Mouse (Mus musculus): ENCODE measurements around the gene Ccdc110. TPM values are rescaled to one million over a fixed set of nuclear protein-coding genes. Genes with fewer than 3 reads are reported as not detected.

Ccdc110 gene
- not detected in 2 replicates for polyA plus RNA-seq (2015; fragmentation: Nextera tagmentation; extraction: Ambion mirVana)

DNA sequence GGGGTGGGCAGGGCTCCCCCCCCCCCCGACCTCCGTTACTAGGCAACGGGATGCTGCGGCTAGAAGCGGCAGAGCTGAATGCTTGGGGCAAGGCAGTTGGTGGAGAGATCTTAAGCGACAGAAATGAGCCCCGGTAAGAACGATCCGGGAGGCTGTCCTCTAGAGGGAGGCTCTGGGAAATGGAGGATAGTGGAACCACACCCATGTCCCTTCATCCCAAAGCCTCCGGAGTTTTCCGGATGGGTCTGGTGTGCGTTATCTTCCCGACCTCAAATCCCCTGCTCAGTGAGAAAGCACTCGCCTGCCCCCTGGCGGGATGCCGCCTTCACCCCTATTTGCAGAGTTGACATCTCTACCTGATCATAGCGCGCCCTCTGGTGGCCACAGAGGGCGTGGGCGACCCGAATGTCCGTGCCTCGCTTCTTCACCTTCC lies at the start of gene Ccdc110:
Ccdc110 (plus strand) TSS at position 38 of the 433 bp plus-strand sequence.
- H3K4me3 ChIP-seq (ENCODE audit: low read depth, low read length), result 0 out of 2 replicates have a peak within 1 kb of the TSS, but pooled peaks have one; percentile 9
- no peaks in the 10 kb centered on the region for H3K36me3 ChIP-seq (ENCODE audit: control insufficient read depth, insufficient read depth)
- TF ChIP-seq CTCF (IDR thresholded peaks at IDR 0.05; ENCODE audit: low read depth), result peak; percentile 100
- H3K4me1 ChIP-seq (replicated peaks; ENCODE audit: control insufficient read depth, insufficient read depth, low read length), result no peaks in the 10 kb centered on the region
- 6% methylated on average over 23 of the region's 23 CpGs for WGBS
- H3K4me2 ChIP-seq (replicated peaks; ENCODE audit: low read depth), result peak within 1 kb of the TSS; percentile 43; the same call in 1 of the 2 replicates
- H3K27ac ChIP-seq (ENCODE audit: low read depth, low read length), result no peak within 1 kb of the TSS
- H3K9ac ChIP-seq (ENCODE audit: low read depth, low read length), result no peak within 1 kb of the TSS
- no peaks in the 10 kb centered on the region for H3K27me3 ChIP-seq (replicated peaks; ENCODE audit: control insufficient read depth, insufficient read depth, low read length)
- peak; percentile 83 for ATAC-seq
- no peaks in the 10 kb centered on the region for H3K9me3 ChIP-seq (ENCODE audit: control insufficient read depth)

DNA sequence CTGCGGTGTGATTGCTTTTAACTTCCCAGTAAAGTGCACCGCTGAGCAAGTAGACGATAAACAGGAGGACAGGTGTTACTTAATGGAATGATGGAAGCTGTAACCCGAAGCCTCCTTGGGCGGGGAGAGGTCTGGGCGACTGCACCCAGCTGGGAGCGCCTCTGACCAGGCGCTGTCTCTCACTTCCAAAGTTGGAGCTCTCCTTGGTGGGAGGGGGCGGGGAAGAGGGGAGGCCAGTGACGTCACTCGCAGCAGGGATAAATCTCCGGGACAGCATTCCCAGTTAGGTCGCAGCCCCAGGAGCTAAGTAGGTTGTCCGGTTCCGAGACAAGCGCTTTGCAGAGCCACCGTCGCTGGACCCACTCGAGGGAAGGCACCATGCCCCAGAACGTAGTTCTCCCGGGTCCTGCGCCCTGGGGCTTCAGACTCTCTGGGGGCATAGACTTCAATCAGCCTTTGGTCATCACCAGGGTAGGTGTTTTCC lies 49.2 kb upstream of the Ccdc110 start, which contains the start of gene Pdlim3:
Pdlim3 (plus strand) TSS at position 260 of the 484 bp plus-strand sequence.
- 0 out of 2 replicates have a peak within 1 kb of the TSS, but pooled peaks have one; percentile 18 for H3K9ac ChIP-seq (ENCODE audit: low read depth, low read length)
- under 1% methylated on average over 22 of the region's 22 CpGs for WGBS
- TF ChIP-seq CTCF (IDR thresholded peaks at IDR 0.05; ENCODE audit: low read depth), result no peak
- 0 out of 2 replicates have a peak, but pooled peaks cover 5% of the 10 kb centered on the region for H3K27me3 ChIP-seq (replicated peaks; ENCODE audit: control insufficient read depth, insufficient read depth, low read length)
- H3K4me2 ChIP-seq (replicated peaks; ENCODE audit: low read depth), result peak within 1 kb of the TSS; percentile 68
- no peaks in the 10 kb centered on the region for H3K9me3 ChIP-seq (ENCODE audit: control insufficient read depth)
- peak; percentile 54 for ATAC-seq
- H3K4me3 ChIP-seq (ENCODE audit: low read depth, low read length), result peak within 1 kb of the TSS; percentile 35
- H3K27ac ChIP-seq (ENCODE audit: low read depth, low read length), result peak within 1 kb of the TSS; percentile 64
- no peaks in the 10 kb centered on the region for H3K36me3 ChIP-seq (ENCODE audit: control insufficient read depth, insufficient read depth)
- H3K4me1 ChIP-seq (replicated peaks; ENCODE audit: control insufficient read depth, insufficient read depth, low read length), result no peaks in the 10 kb centered on the region; the same call in 1 of the 2 replicates

DNA sequence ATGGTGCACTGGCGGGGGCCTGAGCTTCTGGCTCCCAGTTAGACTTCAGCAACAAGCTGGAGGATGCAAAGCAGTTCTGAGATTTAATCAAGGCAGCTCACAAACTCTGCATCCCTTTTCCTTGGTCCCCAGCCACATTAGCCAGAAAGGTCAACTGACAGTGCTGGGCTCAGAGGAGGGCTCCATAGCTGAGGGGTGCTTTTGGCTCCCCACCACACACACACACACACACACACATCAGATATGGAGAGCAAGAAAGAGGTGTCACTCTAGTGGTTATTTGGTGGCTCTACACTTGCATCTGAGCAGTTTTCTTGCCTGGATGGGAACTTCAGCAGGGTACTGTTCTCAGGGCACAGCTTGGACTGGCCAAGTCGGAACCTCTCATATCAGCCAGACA lies 48.6 kb upstream of the Ccdc110 start:
- Histone ChIP-seq H3K4me3 (ENCODE audit: low read depth, low read length) (peak overlapping the region; percentile 35), H3K4me1 (replicated peaks; ENCODE audit: control insufficient read depth, insufficient read depth, low read length) (no peaks in the 10 kb centered on the region; the same call in 1 of the 2 replicates), H3K36me3 (ENCODE audit: control insufficient read depth, insufficient read depth) (no peaks in the 10 kb centered on the region), H3K27ac (ENCODE audit: low read depth, low read length) (peak overlapping the region; percentile 64), H3K9me3 (ENCODE audit: control insufficient read depth) (no peaks in the 10 kb centered on the region), H3K4me2 (replicated peaks; ENCODE audit: low read depth) (peak overlapping the region; percentile 68), H3K27me3 (replicated peaks; ENCODE audit: control insufficient read depth, insufficient read depth, low read length) (0 out of 2 replicates have a peak, but pooled peaks cover 5% of the 10 kb centered on the region), H3K9ac (ENCODE audit: low read depth, low read length) (0 out of 2 replicates have a peak overlapping the region, but pooled peaks have one; percentile 18)
- TF ChIP-seq CTCF (IDR thresholded peaks at IDR 0.05; ENCODE audit: low read depth), result peak; percentile 64
- whole genome bisulfite sequencing, result 30% methylated on average over 2 of the region's 2 CpGs
- ATAC-seq, result no peak

DNA sequence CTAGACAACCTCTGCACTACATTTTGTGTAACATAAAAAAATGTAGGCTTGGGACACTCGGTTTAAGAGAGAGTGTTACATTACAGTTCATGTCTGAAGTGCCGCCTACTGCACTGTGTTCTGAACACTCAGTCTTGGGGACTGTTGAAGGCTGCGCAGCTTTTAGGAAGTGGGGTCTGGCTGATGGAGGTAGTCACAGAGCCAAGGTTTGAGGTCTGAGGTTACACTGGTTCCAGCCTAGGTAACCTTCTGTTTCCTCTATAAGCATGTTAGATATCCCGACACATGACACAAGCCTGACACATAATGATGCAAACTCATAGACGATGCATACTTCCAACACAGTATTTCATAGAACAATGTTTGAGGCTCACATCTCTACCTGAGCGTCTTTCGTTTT lies 44.7 kb upstream of the Ccdc110 start:
- Histone ChIP-seq H3K4me3 (ENCODE audit: low read depth, low read length) (no peak overlapping the region), H3K9me3 (ENCODE audit: control insufficient read depth) (no peaks in the 10 kb centered on the region), H3K4me1 (replicated peaks; ENCODE audit: control insufficient read depth, insufficient read depth, low read length) (no peaks in the 10 kb centered on the region; the same call in 1 of the 2 replicates), H3K27ac (ENCODE audit: low read depth, low read length) (no peak overlapping the region), H3K36me3 (ENCODE audit: control insufficient read depth, insufficient read depth) (no peaks in the 10 kb centered on the region), H3K9ac (ENCODE audit: low read depth, low read length) (no peak overlapping the region), H3K4me2 (replicated peaks; ENCODE audit: low read depth) (no peak overlapping the region), H3K27me3 (replicated peaks; ENCODE audit: control insufficient read depth, insufficient read depth, low read length) (no peaks in the 10 kb centered on the region)
- no peak for TF ChIP-seq CTCF (IDR thresholded peaks at IDR 0.05; ENCODE audit: low read depth)
- no peak for ATAC-seq
- 92% methylated on average over 7 of the region's 7 CpGs for WGBS

DNA sequence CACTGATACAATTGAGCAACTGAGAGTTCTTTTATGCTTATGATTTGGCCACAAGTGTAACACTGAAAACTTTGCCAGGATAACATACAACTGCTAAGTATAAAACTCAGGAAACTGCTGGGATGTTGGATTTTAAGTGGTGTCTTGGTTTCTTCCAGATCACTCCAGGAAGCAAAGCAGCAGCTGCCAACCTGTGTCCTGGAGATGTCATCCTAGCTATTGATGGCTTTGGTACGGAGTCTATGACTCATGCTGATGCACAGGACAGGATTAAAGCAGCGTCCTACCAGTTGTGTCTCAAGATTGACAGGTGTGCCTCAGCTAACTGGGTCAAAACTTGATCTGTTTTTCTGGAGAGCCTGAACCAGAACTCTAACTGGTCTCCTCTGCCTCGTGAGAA lies 37.8 kb upstream of the Ccdc110 start:
- Histone ChIP-seq H3K4me3 (ENCODE audit: low read depth, low read length) (no peak overlapping the region), H3K4me2 (replicated peaks; ENCODE audit: low read depth) (no peak overlapping the region), H3K9me3 (ENCODE audit: control insufficient read depth) (no peaks in the 10 kb centered on the region), H3K36me3 (ENCODE audit: control insufficient read depth, insufficient read depth) (no peaks in the 10 kb centered on the region), H3K27ac (ENCODE audit: low read depth, low read length) (no peak overlapping the region), H3K4me1 (replicated peaks; ENCODE audit: control insufficient read depth, insufficient read depth, low read length) (no peaks in the 10 kb centered on the region), H3K9ac (ENCODE audit: low read depth, low read length) (no peak overlapping the region), H3K27me3 (replicated peaks; ENCODE audit: control insufficient read depth, insufficient read depth, low read length) (no peaks in the 10 kb centered on the region)
- 79% methylated on average over 3 of the region's 3 CpGs for WGBS
- no peak for TF ChIP-seq CTCF (IDR thresholded peaks at IDR 0.05; ENCODE audit: low read depth)
- ATAC-seq, result no peak

DNA sequence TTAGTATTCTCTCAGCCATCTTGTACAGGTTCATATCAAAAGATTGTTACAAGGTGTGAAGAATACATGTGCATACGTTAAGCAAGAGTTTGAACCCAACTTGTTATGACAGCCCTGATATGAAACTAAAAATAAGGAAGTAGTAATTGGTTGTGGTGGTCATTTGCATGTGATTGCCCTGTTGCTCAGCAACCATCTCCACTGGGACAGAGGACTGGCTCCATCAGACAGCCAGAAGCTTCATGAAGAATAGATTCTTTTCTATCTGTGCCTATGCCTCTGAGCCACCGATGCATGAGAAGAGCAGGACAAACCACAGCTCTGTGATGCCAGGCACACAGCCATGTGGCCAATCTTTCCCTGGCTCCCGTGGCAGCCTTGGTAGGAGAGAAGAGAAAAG lies 34.6 kb upstream of the Ccdc110 start:
- no peak for ATAC-seq
- TF ChIP-seq CTCF (IDR thresholded peaks at IDR 0.05; ENCODE audit: low read depth), result no peak
- H3K4me2 ChIP-seq (replicated peaks; ENCODE audit: low read depth), result no peak overlapping the region
- H3K36me3 ChIP-seq (ENCODE audit: control insufficient read depth, insufficient read depth), result no peaks in the 10 kb centered on the region
- H3K4me1 ChIP-seq (replicated peaks; ENCODE audit: control insufficient read depth, insufficient read depth, low read length), result no peaks in the 10 kb centered on the region
- H3K4me3 ChIP-seq (ENCODE audit: low read depth, low read length), result no peak overlapping the region
- no peak overlapping the region for H3K9ac ChIP-seq (ENCODE audit: low read depth, low read length)
- 75% methylated on average over 3 of the region's 3 CpGs for WGBS
- H3K27me3 ChIP-seq (replicated peaks; ENCODE audit: control insufficient read depth, insufficient read depth, low read length), result no peaks in the 10 kb centered on the region
- H3K9me3 ChIP-seq (ENCODE audit: control insufficient read depth), result no peaks in the 10 kb centered on the region
- H3K27ac ChIP-seq (ENCODE audit: low read depth, low read length), result no peak overlapping the region
